Mouse (Mus musculus) small intestine, adult 2 months (tissue): ENCODE data around the gene Mybph. TPM values are rescaled to one million over a fixed set of nuclear protein-coding genes. Genes with fewer than 3 reads are reported as not detected.

Experiments
- H3K27ac ChIP-seq: fragments of 200-500 bp; 2 replicates; pipeline ENCODE4 v1.5.1; 2012; ENCODE audit warnings: low read depth, low read length, control low read depth, inconsistent platforms; ENCODE audit not compliant: insufficient read depth
- H3K27me3 ChIP-seq: fragments of 200-500 bp; 2 replicates; pipeline ENCODE4 v1.6.1; 2012; ENCODE audit warnings: mild to moderate bottlenecking, moderate library complexity, low read length, inconsistent platforms; ENCODE audit not compliant: control insufficient read depth, insufficient read depth
- H3K36me3 ChIP-seq: fragments of 200-500 bp; 2 replicates; pipeline ENCODE4 v1.6.1; 2012; ENCODE audit warnings: mild to moderate bottlenecking, low read length, control low read depth, inconsistent platforms; ENCODE audit not compliant: control insufficient read depth, insufficient read depth
- H3K4me1 ChIP-seq: fragments of 200-500 bp; 2 replicates; pipeline ENCODE4 v1.6.1; 2012; ENCODE audit warnings: low read length, inconsistent platforms, mixed read lengths; ENCODE audit not compliant: control insufficient read depth, insufficient read depth, insufficient read length
- H3K4me3 ChIP-seq: fragments of 200-500 bp; 2 replicates; pipeline ENCODE4 v1.5.1; 2012; ENCODE audit warnings: low read depth, mild to moderate bottlenecking, control low read depth, inconsistent platforms, low read length, moderate library complexity
- CTCF ChIP-seq: fragments of 200-500 bp; IDR thresholded peaks from 2 replicates; pipeline ENCODE4 v1.5.1; 2012; ENCODE audit warnings: low read depth, mild to moderate bottlenecking, control low read depth, inconsistent platforms, low read length, moderate library complexity, mixed read lengths; ENCODE audit not compliant: insufficient replicate concordance, insufficient read length; ENCODE audit errors: extremely low read depth
- POLR2A ChIP-seq: fragments of 200-500 bp; IDR thresholded peaks from 2 replicates; pipeline ENCODE4 v1.6.1; 2012; ENCODE audit warnings: low read depth, mild to moderate bottlenecking, control low read depth, inconsistent platforms, low read length, moderate library complexity
- WGBS: fragments of 180-500 bp; shearing (Covaris S2); methylation state at CpG from one replicate; pipeline ENCODE4 v1.1.7; 2018; 5-methylcytosine and 5-hydroxymethylcytosine counted together
- polyA plus RNA-seq: library from polyadenylated mRNA; depleted of rRNA; stranded (reverse); fragments of >200 nt; gene quantifications from 2 replicates; pipeline ENCODE4 v1.2.3, GENCODE M21; 2012

The Mybph gene
- polyA plus RNA-seq, 1 experiment = 0.08 TPM

- Histone ChIP-seq H3K36me3 (no peaks in the 10 kb centered on the region), H3K27ac (no peak overlapping the region), H3K27me3 (no peaks in the 10 kb centered on the region), H3K4me1 (peaks cover 19% of the 10 kb centered on the region), H3K4me3 (no peak overlapping the region)
- WGBS = 88% methylated on average over 5 of the region's 5 CpGs
- TF ChIP-seq CTCF (no peak), POLR2A (no peak)
Observed at GRCm38 (mm10) chr1:134219608-134220007, 26.4 kb downstream of the Mybph start.

GRCm38 (mm10) chr1:134221172-134221571, 27.9 kb downstream of the Mybph start:
- no peaks in the 10 kb centered on the region for H3K27me3 ChIP-seq
- H3K36me3 ChIP-seq = no peaks in the 10 kb centered on the region
- WGBS = 25% methylated on average over 1 of the region's 1 CpGs
- TF ChIP-seq CTCF = no peak
- no peak for TF ChIP-seq POLR2A
- H3K27ac ChIP-seq = no peak overlapping the region
- peaks cover 16% of the 10 kb centered on the region; the same call in 1 of the 2 replicates for H3K4me1 ChIP-seq
- no peak overlapping the region for H3K4me3 ChIP-seq

GRCm38 (mm10) chr1:134222122-134223055, 29.1 kb downstream of the Mybph start:
- no peaks in the 10 kb centered on the region for H3K36me3 ChIP-seq
- H3K4me1 ChIP-seq = peaks cover 14% of the 10 kb centered on the region; the same call in 1 of the 2 replicates
- no peak overlapping the region for H3K27ac ChIP-seq
- TF ChIP-seq CTCF (no peak), POLR2A (no peak)
- 38% methylated on average over 8 of the region's 8 CpGs for WGBS
- H3K4me3 ChIP-seq = no peak overlapping the region
- no peaks in the 10 kb centered on the region for H3K27me3 ChIP-seq

GRCm38 (mm10) chr1:134224649-134225227, 31.5 kb downstream of the Mybph start:
- 86% methylated on average over 12 of the region's 12 CpGs for WGBS
- peaks cover 14% of the 10 kb centered on the region; the same call in 1 of the 2 replicates for H3K4me1 ChIP-seq
- no peak for TF ChIP-seq POLR2A
- TF ChIP-seq CTCF = no peak
- H3K27ac ChIP-seq = no peak overlapping the region
- H3K36me3 ChIP-seq = no peaks in the 10 kb centered on the region
- H3K27me3 ChIP-seq = no peaks in the 10 kb centered on the region
- no peak overlapping the region for H3K4me3 ChIP-seq

GRCm38 (mm10) chr1:134225375-134225774, 32.1 kb downstream of the Mybph start:
- no peak overlapping the region for H3K4me3 ChIP-seq
- H3K36me3 ChIP-seq = no peaks in the 10 kb centered on the region
- no peak for TF ChIP-seq CTCF
- no peak for TF ChIP-seq POLR2A
- peaks cover 14% of the 10 kb centered on the region; the same call in 1 of the 2 replicates for H3K4me1 ChIP-seq
- WGBS = 94% methylated on average over 5 of the region's 5 CpGs
- no peaks in the 10 kb centered on the region for H3K27me3 ChIP-seq
- H3K27ac ChIP-seq = no peak overlapping the region

GRCm38 (mm10) chr1:134226739-134227138, 33.5 kb downstream of the Mybph start:
- H3K27ac ChIP-seq = no peak overlapping the region
- no peak overlapping the region for H3K4me3 ChIP-seq
- TF ChIP-seq CTCF (no peak), POLR2A (no peak)
- H3K27me3 ChIP-seq = no peaks in the 10 kb centered on the region
- WGBS = 26% methylated on average over 8 of the region's 8 CpGs
- H3K36me3 ChIP-seq = no peaks in the 10 kb centered on the region
- peaks cover 14% of the 10 kb centered on the region; the same call in 1 of the 2 replicates for H3K4me1 ChIP-seq

GRCm38 (mm10) chr1:134229806-134230575, 36.7 kb downstream of the Mybph start:
- no peak overlapping the region for H3K27ac ChIP-seq
- H3K4me3 ChIP-seq = no peak overlapping the region
- WGBS = 66% methylated on average over 5 of the region's 5 CpGs
- no peak for TF ChIP-seq POLR2A
- no peak for TF ChIP-seq CTCF
- peaks cover 27% of the 10 kb centered on the region for H3K4me1 ChIP-seq
- H3K36me3 ChIP-seq = no peaks in the 10 kb centered on the region
- H3K27me3 ChIP-seq = peaks cover 7% of the 10 kb centered on the region; the same call in 1 of the 2 replicates
